Mouse (Mus musculus) lung, postnatal 25 days (tissue): Measurements from ENCODE around the gene Ubxn10.
A peak's percentile ranks its signal among the peaks of the same experiment; 100 is the strongest.

ENCODE experiments used
- DNase-seq: peaks from one replicate; pipeline ENCODE4 v3.0.0; 2022; ENCODE audit warnings: low spot score

The Ubxn10 gene

DNA sequence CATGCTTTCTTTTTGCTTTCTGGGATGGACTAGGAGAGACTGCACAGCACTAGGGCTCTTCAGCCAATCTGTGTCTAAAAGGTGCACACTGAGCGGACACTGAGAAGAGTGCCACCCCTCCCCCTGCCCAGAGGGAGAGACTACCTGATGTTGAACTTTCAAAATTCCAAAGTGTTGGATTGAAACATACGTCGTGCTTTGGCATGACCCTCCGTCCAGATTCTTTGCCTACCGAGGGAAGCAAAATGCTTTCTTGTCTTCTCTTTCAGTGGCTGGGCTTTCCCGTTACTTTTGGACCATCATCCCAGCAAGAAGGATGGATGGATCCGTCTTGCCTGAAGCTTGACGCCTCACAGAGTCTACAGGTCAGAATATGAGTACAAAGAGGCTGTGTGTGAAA lies 35.9 kb downstream of the Ubxn10 start:
- DNase-seq, result no peak

DNA sequence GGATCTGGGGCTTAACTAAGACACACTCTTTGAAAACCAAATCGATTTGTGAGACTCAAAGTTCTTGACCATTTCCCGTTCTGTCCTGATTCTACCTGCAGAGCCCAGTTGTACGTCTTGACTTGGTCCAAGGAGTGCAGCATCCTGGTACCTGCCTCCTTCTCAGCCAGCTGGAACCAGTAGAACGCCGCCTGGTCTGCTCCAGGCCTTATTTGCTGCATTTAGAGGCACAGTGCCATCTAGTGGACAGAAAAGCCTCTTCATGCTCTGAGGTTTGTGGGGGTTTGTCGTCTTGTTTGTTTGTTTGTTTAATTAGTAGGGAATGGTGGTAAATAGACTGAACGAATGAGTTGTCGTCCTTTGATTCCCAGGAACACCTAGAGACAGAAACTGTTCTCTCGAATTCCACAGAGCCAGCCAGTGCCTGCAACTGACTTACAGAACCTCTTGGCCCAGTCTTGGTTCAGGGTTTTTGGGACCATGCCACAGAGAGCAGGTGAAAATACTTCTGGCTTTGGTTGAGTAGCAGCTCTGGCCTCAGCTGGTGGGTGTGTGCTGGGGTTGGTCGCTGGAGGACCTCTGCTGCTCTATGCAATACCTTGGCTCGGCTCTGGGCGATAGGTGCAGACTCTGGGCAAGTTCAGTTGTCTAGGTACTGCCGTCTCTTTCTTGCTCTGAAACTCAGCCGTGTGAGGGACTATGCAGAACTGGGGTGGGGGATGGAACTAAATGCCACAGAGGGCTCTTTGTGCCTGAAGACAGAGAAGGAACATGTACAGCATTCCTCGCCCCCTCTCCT lies 36.6 kb downstream of the Ubxn10 start:
- DNase-seq, result peak; percentile 45

DNA sequence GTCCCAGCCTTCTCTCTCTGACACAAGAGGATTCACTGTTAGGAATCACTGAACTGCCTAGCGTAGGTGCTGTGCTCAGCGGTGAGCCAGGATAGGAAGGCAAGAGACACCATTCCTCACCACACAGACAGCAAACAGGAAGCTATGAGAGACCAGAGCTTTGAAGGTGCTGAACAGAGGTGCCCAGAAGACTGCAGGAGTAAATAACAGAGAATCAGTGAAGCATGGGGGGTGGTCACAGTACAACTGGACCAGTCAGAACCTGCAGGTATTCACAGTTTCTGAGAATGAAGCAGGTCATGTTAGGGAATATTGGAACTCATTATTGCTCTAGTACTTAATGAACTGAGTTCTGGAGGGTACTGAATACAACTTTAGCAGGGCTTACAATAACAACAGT lies 38.7 kb downstream of the Ubxn10 start:
- no peak for DNase-seq

DNA sequence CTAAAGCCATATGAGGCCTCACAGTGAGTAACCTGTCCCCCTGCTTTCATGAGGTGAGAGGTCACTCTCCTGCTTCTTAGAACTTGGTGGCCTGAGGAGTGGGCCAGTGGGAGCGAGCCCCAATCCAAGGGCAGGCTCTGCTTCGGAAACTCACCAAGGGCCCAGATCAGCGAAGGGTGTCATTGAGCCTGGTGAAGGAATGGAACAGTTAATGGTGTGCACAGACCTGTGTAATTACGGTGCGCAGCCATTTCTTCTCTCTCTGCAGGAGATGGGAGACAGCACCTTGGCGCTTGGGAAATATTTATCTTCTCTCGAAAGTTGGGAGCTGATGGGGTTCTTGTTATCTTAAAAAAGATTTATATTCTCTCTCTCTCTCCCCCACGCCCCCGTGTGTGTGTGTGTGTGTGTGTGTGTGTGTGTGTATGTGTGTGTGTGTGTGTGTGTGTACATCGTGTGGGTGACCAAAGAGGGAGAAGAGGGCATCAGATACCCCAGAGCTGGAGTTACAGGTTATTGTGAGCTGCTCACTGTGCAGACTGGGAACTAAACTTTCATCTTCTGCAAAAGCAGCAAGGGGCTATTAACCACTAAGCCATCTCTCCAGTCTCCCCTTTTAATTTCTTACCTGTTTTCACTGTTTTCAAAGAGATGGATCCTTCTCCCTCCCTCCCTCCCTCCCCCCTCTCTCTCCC lies 39.7 kb downstream of the Ubxn10 start:
- DNase-seq, result no peak

DNA sequence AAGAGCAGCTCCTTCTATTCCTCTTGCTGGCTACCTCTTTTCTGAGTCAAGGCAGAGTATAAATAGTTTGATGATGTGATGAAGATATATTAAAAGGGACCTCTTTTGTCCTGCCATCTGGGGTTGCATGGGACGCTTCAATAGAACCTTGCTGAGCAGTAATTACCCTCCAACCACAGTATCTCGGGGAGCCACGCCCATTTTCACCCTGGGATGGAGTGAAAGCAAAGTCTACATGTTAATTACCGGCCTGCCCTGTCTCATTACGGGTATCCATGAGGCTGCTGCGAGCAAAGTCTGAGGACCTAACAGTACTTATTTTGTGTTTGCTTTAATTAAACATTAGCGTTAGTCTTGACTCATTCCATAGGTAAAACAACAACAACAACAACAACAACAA lies 40.2 kb downstream of the Ubxn10 start:
- DNase-seq, result no peak

DNA sequence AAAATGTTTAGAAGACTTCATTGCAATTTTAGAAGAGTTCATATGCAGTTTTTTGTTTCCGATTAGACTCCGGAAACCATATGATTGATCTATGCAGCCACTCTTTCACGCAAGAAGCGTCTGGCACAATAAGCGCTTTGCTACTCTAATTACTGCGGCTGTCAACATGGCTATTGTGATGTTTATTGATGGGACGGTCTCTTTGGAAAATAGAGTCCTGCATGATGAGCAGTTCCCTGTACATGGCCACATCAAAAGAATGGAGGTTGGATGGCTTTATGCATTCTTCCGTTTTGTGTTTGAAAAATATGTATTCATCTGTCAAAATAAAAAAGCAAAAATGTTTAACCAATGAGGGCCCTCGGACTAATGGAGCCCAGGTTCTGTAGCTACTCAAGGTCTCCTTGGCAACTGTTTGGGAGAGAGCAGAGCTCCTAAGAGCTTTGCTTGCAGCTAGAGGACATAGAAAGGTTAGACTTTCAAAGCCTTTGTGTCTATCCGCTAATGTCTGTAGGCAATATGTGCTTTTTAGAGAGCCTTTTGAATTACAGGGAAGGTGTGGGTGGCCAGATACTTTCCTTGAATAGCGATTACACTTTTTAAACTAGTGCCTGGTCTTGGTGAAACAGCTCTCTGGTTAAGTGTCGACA lies 43.8 kb downstream of the Ubxn10 start:
- DNase-seq, result no peak

DNA sequence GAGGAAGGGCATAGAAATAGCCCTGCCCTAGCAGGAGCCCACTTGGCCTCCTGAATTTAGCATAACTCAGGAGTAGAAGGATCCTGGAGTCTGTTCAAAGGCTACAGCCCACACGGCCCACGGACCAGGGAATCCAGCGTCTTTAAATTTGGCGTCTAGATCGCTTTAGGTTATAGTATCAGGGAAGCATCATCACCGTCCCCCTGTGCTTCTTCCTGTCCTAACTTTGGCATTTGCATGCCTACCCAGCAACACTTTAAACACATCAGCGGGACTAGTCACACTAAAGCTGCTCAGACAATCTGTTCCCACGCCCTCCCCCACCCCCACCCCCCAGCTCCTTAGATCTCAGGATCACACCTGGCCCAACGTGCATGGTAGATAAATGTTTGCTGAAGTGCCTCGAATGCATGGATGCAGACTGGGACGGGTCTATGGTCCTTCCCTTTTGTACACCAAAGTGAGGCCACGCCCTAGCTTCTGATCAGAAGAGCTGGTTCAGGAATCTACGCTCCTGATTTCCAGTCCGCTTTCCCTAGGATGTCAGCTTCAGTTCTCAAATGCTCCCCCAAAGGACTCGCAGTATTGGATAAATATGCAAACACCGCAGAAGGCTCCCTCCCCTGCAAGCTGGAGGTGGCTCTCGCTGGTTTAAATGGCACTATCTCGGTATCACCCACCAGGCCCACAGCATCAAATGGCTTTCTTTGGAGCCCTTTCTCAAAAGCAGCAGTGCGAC lies 45.4 kb downstream of the Ubxn10 start:
- DNase-seq, result no peak

DNA sequence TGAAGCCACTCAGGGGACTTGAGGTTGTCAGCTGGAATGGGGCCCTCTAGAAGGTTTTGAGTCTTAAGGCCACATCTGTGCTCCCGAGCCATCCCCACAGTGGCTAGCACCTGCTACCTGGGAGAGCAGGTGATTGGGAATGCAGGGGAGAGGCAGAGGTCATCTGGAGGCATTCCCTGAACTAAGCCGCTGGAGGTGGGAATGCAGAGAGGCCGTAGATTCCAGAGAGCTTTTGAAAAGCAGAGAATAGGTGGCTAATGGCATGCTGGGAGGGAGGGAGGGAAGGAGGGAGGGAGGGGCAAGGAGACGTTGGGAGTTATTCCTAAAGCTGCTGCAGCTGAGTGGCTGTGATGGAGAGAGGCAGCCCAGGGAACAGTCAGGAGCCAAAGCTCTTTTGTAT lies 46.4 kb downstream of the Ubxn10 start:
- no peak for DNase-seq

DNA sequence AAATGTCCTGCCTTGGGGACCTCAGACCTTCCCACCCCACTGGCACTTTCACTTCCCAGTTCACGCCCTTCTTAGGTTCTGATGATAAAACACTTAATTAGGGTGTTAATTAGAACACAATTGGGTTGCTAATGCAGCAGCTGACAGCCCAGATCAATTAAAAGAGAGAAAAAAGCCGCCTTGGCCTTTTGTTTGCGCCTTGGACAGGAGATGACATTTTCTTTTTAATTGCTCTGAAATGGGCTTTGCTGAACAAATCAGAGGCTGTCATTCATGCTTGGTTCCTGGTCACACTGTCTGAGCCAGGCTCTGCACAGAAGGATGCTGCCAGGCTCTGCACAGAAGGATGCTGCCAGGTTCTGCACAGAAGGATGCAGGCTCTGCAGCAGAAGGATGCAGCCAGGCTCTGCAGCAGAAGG lies 47.9 kb downstream of the Ubxn10 start:
- DNase-seq, result no peak

DNA sequence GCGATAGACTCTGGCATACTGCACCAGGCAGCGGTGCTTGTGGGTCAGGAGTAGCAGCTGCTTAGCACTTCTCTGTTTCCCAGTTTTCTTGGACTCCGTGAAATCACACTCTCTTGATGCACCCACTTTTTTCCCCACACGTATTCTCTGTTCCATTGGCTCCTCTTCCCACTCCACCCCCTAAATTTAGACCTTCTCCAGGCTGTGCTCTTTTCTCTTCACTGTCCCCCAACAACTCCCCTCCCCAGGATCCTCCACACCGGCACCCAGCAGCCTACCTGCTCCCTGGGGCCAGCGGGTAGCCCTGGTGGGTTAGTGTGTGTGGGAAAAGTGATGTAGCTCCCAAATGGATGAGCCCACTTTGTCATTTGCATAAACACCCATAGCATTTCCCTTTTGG lies 51.2 kb downstream of the Ubxn10 start:
- DNase-seq, result no peak

DNA sequence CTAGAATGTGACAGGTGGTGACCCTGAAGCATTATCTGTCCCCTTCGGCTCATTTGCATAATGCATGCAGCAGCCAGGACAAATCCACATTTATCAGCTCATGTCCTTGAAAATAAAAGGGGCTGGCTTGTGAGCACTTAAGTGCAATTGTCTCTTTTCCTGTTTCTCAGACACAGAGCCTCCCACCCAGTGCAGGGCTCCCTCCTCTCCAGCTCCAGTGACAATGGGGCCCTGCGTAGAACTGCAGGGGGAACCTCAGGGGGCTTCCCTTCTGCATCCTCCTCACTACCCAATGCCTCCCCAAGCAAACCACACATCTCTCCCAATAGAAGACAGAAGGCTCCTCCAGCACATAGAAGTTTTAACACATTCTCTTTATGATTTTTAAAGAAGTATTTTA lies 54.2 kb downstream of the Ubxn10 start:
- no peak for DNase-seq

DNA sequence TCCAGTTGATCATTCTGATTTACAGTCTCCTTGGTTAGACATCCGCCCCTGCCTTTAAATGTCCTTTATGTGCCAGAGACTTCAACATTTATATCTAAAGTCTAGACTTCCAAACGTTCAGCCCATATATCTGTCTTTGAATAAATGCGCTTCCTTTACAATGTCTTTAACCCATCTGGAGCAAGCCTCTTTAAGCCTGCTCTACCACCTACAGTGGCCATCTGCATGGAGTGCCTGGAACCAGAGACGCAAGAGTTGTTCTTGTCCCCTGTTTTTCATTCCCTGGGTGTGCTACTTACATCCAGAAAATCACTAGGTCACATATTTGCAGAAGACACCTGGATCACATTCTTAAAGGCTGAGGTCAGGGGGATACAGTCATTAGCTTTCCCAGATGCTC lies 56.8 kb downstream of the Ubxn10 start:
- no peak for DNase-seq

DNA sequence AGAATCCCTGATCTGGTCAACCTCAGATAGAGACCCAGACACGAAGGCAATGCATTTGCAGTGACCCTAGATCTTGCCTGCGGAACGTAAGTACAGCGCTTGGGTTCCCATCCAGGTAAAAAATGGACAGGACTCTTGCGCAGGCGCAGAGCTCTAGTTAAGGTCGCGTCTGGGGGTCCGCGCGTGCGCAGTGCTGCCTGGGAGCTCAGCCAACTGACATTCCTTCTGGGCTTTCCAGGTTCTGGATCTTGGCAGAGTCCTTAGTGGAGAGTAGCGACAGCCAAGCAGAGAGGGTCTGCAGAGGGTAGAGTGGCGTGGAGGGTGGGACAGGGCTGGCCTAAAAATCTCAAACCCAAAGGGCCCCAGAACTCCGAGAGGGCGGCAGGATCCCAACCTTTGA lies 59.4 kb downstream of the Ubxn10 start:
- no peak for DNase-seq

DNA sequence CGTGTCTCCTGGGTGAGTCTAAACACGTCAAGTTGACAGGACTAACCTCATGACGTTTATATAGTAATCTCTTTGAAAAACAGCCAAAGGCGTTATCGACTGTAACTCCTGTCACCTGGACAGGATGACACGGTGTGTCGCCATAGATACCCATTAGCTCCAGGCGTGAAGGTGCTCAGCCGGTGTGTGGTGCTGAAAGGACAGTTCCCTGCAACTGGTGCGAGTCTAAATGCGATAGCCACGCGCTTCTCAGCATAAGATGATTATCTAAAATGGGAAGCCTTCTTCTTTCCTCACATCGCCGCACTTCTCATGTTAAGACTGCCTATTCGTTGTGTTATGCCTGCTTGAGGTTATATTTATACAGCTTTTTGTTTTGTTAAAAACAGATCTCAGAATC lies 60.5 kb downstream of the Ubxn10 start:
- DNase-seq, result no peak

DNA sequence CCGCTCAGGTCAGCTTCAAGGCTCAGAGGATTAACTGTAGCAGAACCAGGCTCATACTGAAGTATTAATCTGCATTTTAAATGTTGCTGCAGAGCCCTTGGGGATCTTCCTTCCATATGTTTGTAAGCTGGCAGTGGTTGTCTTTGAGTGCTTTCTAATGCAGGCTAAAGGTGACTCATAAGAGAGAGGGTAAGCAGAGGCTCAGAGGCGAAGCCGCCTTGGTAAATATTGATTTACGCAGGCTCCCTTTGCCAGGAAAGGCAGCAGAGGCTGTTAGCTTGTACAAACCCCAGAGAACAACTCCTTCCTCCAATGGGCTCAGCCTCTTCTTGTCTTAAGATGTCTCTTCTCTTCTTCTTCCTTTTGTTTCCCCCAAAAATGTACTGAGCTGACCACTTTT lies 64.8 kb downstream of the Ubxn10 start:
- peak; percentile 14 for DNase-seq

DNA sequence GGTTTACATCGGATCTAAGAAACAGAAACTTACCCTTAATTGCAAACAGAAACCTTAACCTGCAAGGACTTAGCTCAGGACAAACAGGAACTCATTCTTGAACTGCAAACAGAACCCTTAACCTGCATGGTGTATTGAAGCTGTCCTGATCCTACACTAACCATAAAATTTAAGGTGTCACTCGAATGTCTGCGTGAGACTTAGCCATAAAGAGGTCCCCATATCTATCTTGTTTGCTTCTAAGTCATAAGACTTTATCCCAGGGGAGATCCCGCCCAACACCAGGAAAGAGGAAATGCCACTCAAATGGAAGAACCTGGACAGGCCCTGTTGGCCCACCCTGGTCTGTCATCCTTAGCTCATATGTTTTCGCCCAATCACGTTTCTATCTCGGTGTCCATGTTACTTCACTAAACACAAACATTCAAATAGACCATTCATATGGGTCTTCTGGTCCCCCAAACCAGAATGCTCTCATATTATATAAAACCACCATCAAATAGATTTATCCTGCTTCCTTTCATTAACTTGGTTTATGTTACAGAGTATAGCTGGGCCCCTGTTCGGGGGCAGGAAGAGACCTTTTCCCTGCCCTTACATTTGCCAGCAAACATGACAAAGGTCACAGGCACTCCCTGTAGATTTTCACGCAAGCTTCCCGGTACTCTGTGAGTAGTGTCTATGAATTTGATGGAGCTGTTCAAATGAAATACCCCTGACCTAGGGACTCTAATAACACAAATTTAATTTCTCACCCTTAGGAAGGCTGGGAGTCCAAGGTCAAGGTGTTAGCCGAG lies 66.7 kb downstream of the Ubxn10 start:
- DNase-seq, result no peak

DNA sequence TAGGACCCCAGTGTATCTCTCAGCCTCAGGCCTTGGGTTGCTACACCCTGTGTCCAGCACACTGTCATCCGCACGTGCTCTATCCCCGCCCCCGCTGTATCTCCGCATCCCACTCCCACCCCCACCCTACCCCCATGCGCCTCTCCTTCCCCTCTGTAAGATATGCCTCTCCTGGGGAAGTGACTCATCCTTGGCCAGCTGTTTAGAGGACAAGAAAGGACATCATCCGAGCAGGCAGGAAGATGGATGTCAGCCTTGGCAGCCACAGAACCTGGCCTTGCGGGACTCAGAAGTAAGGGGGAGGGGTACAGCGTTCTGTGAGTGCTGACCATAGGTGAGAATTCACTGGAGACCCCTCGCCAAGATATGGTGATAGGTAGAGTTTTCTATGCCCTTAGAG lies 70.4 kb downstream of the Ubxn10 start:
- no peak for DNase-seq

DNA sequence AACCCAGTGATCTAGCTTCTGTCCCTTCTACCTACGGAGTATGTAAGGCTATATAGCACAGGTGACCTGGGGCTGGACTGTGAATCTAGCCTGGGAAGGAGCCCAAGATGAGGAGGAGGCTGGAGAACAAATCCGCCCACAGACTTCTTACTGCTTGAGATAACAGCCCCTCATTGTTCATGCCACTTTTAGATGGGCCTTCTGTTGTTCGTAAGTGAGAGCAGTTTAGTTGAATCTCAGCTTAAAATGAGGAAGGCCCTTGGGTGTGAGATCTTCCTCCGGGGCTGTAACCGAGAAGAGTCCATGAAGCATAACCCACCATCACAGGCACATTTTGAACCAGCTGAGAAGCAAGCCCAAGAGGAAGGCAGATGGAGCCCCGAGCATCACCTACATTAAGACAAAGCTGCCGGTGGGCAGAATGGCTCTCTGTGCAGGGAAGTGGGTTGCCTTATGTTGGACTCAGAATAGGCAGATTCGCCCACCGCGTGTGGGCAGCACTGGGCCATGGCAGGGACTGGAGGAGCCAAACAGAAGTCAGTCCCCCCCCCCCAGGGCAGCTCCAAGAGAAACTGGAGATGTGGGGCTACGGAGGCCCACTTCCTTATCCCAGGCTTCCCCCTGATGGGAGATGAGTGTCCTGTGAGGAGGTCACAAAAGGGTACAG lies 76.9 kb downstream of the Ubxn10 start:
- DNase-seq, result no peak
